Mouse (Mus musculus): ENCODE data around the gene Dpyd. TPM values are rescaled to one million over a fixed set of nuclear protein-coding genes. Genes with fewer than 3 reads are reported as not detected.

Gene Dpyd
- total and polyA plus RNA-seq, 3 experiments = 2.0 to 4.5 (median 4.3) TPM

GRCm38 (mm10) chr3:118753623-118754022 lies 191.7 kb downstream of the Dpyd start:
- intact Hi-C loops (cut with DNase I) = no loop called here
- H3K79me2 ChIP-seq (replicated peaks; ENCODE audit: control insufficient read depth, insufficient read depth, low read length) = no peaks in the 10 kb centered on the region
- DNase-seq = no peak
- TF ChIP-seq EP300 (IDR thresholded peaks at IDR 0.05; ENCODE audit: insufficient read depth, low read depth, low read length) (no peak), POLR2A (IDR thresholded peaks at IDR 0.05; ENCODE audit: insufficient read depth, low read depth, low read length) (no peak), CTCF (IDR thresholded peaks at IDR 0.05) (no peak)
- no peaks in the 10 kb centered on the region for H3K4me1 ChIP-seq (ENCODE audit: control insufficient read depth, insufficient read depth, low read length)
- no peak overlapping the region for H3K9ac ChIP-seq (ENCODE audit: low read depth, low read length)
- 50% methylated on average over 2 of the region's 2 CpGs for WGBS
- H3K4me3 ChIP-seq = no peak overlapping the region
- no peak overlapping the region for H3K27ac ChIP-seq
- H3K27me3 ChIP-seq (ENCODE audit: control insufficient read depth, insufficient read depth, low read length) = no peaks in the 10 kb centered on the region
- H3K36me3 ChIP-seq (ENCODE audit: control insufficient read depth, insufficient read depth, low read length) = no peaks in the 10 kb centered on the region

GRCm38 (mm10) chr3:118756099-118756498 lies 194.2 kb downstream of the Dpyd start:
- no peak for DNase-seq
- H3K79me2 ChIP-seq (replicated peaks; ENCODE audit: control insufficient read depth, insufficient read depth, low read length) = no peaks in the 10 kb centered on the region
- no peak overlapping the region for H3K9ac ChIP-seq (ENCODE audit: low read depth, low read length)
- intact Hi-C loops (cut with DNase I) = no loop called here
- no peaks in the 10 kb centered on the region for H3K27me3 ChIP-seq (ENCODE audit: control insufficient read depth, insufficient read depth, low read length)
- H3K4me3 ChIP-seq = no peak overlapping the region
- 67% methylated on average over 1 of the region's 1 CpGs for WGBS
- TF ChIP-seq EP300 (IDR thresholded peaks at IDR 0.05; ENCODE audit: insufficient read depth, low read depth, low read length) = no peak
- TF ChIP-seq CTCF (IDR thresholded peaks at IDR 0.05) = no peak
- TF ChIP-seq POLR2A (IDR thresholded peaks at IDR 0.05; ENCODE audit: insufficient read depth, low read depth, low read length) = no peak
- no peak overlapping the region for H3K27ac ChIP-seq
- no peaks in the 10 kb centered on the region for H3K36me3 ChIP-seq (ENCODE audit: control insufficient read depth, insufficient read depth, low read length)
- H3K4me1 ChIP-seq (ENCODE audit: control insufficient read depth, insufficient read depth, low read length) = no peaks in the 10 kb centered on the region

- Histone ChIP-seq H3K79me2 (replicated peaks; ENCODE audit: control insufficient read depth, insufficient read depth, low read length) (no peaks in the 10 kb centered on the region), H3K4me3 (no peak overlapping the region), H3K36me3 (ENCODE audit: control insufficient read depth, insufficient read depth, low read length) (no peaks in the 10 kb centered on the region), H3K27me3 (ENCODE audit: control insufficient read depth, insufficient read depth, low read length) (no peaks in the 10 kb centered on the region), H3K9ac (ENCODE audit: low read depth, low read length) (no peak overlapping the region), H3K27ac (no peak overlapping the region), H3K4me1 (ENCODE audit: control insufficient read depth, insufficient read depth, low read length) (no peaks in the 10 kb centered on the region)
- WGBS = 80% methylated on average over 1 of the region's 1 CpGs
- intact Hi-C loops (cut with DNase I) = no loop called here
- no peak for DNase-seq
- TF ChIP-seq CTCF (IDR thresholded peaks at IDR 0.05) = no peak
- TF ChIP-seq POLR2A (IDR thresholded peaks at IDR 0.05; ENCODE audit: insufficient read depth, low read depth, low read length) = no peak
- TF ChIP-seq EP300 (IDR thresholded peaks at IDR 0.05; ENCODE audit: insufficient read depth, low read depth, low read length) = no peak
Observed at GRCm38 (mm10) chr3:118812885-118813284, 251.0 kb downstream of the Dpyd start.

GRCm38 (mm10) chr3:118850613-118851527 lies 288.9 kb downstream of the Dpyd start:
- Histone ChIP-seq H3K4me1 (ENCODE audit: control insufficient read depth, insufficient read depth, low read length) (no peaks in the 10 kb centered on the region), H3K27me3 (ENCODE audit: control insufficient read depth, insufficient read depth, low read length) (no peaks in the 10 kb centered on the region), H3K4me3 (no peak overlapping the region), H3K79me2 (replicated peaks; ENCODE audit: control insufficient read depth, insufficient read depth, low read length) (no peaks in the 10 kb centered on the region), H3K9ac (ENCODE audit: low read depth, low read length) (no peak overlapping the region), H3K27ac (no peak overlapping the region), H3K36me3 (ENCODE audit: control insufficient read depth, insufficient read depth, low read length) (no peaks in the 10 kb centered on the region)
- TF ChIP-seq CTCF (IDR thresholded peaks at IDR 0.05) = no peak
- TF ChIP-seq POLR2A (IDR thresholded peaks at IDR 0.05; ENCODE audit: insufficient read depth, low read depth, low read length) = no peak
- TF ChIP-seq EP300 (IDR thresholded peaks at IDR 0.05; ENCODE audit: insufficient read depth, low read depth, low read length) = no peak
- intact Hi-C loops (cut with DNase I) = no loop called here
- DNase-seq = no peak
- 54% methylated on average over 4 of the region's 4 CpGs for WGBS

- H3K9ac ChIP-seq (ENCODE audit: low read depth, low read length) = no peak overlapping the region
- TF ChIP-seq EP300 (IDR thresholded peaks at IDR 0.05; ENCODE audit: insufficient read depth, low read depth, low read length) = no peak
- no peaks in the 10 kb centered on the region for H3K79me2 ChIP-seq (replicated peaks; ENCODE audit: control insufficient read depth, insufficient read depth, low read length)
- no peaks in the 10 kb centered on the region for H3K27me3 ChIP-seq (ENCODE audit: control insufficient read depth, insufficient read depth, low read length)
- no peak for DNase-seq
- no peaks in the 10 kb centered on the region for H3K36me3 ChIP-seq (ENCODE audit: control insufficient read depth, insufficient read depth, low read length)
- whole genome bisulfite sequencing = 78% methylated on average over 5 of the region's 5 CpGs
- intact Hi-C loops (cut with DNase I) = no loop called here
- no peak overlapping the region for H3K4me3 ChIP-seq
- no peaks in the 10 kb centered on the region for H3K4me1 ChIP-seq (ENCODE audit: control insufficient read depth, insufficient read depth, low read length)
- H3K27ac ChIP-seq = no peak overlapping the region
Observed at GRCm38 (mm10) chr3:118852711-118853110, 290.8 kb downstream of the Dpyd start.

DNA sequence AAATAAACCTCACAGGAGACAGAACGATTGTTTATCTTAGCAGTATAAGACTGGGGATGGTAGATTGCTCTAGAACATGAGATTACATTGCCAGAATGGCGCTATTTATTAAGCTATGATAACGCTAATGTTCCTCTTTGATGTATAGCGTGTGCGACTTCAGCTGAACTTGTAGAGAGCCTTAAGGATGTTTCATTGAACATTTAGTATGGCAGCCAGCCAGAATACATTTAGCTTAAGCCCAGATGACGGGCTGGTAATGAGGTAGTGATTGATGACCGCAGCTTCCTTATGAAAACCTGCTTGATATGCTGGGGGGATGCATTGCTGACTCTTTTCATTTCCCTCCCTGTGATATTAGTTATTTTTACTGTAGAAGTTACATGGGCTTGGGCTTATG lies 293.5 kb downstream of the Dpyd start:
- WGBS = 50% methylated on average over 7 of the region's 7 CpGs
- Histone ChIP-seq H3K27me3 (ENCODE audit: control insufficient read depth, insufficient read depth, low read length) (no peaks in the 10 kb centered on the region), H3K4me3 (no peak overlapping the region), H3K27ac (no peak overlapping the region), H3K36me3 (ENCODE audit: control insufficient read depth, insufficient read depth, low read length) (no peaks in the 10 kb centered on the region), H3K79me2 (replicated peaks; ENCODE audit: control insufficient read depth, insufficient read depth, low read length) (no peaks in the 10 kb centered on the region), H3K9ac (ENCODE audit: low read depth, low read length) (no peak overlapping the region), H3K4me1 (ENCODE audit: control insufficient read depth, insufficient read depth, low read length) (no peaks in the 10 kb centered on the region)
- TF ChIP-seq CTCF (IDR thresholded peaks at IDR 0.05) = no peak
- TF ChIP-seq POLR2A (IDR thresholded peaks at IDR 0.05; ENCODE audit: insufficient read depth, low read depth, low read length) = no peak
- no peak for TF ChIP-seq EP300 (IDR thresholded peaks at IDR 0.05; ENCODE audit: insufficient read depth, low read depth, low read length)
- intact Hi-C loops (cut with DNase I) = no loop called here
- no peak for DNase-seq

Measured in heart, adult 2 months (tissue).